Mouse (Mus musculus) limb, embryonic 15.5 days (tissue): ENCODE data around the gene Pi4k2a. TPM values are rescaled to one million over a fixed set of nuclear protein-coding genes. Genes with fewer than 3 reads are reported as not detected.
A peak's percentile ranks its signal among the peaks of the same experiment; 100 is the strongest.

Experiments used
- ATAC-seq: fragments of 200-750 bp; cut with Nextera tagmentation; 2 replicates; pipeline ENCODE4 v1.8.0; 2017; ENCODE audit warnings: low read depth, moderate TSS enrichment; ENCODE audit not compliant: insufficient number of reproducible peaks, low FRiP score, low TSS enrichment
- H3K27ac ChIP-seq: fragments of 300-500 bp; sonication (generic); 2 replicates; pipeline ENCODE4 v1.5.1; 2015; ENCODE audit warnings: moderate library complexity, mild to moderate bottlenecking, inconsistent platforms
- H3K27me3 ChIP-seq: fragments of 300-500 bp; sonication (generic); 2 replicates; pipeline ENCODE4 v1.6.1; 2015; ENCODE audit warnings: inconsistent platforms
- H3K36me3 ChIP-seq: fragments of 300-500 bp; sonication (generic); 2 replicates; pipeline ENCODE4 v1.6.1; 2015; ENCODE audit warnings: inconsistent platforms
- H3K4me1 ChIP-seq: fragments of 300-500 bp; sonication (generic); 2 replicates; pipeline ENCODE4 v1.6.1; 2015; ENCODE audit warnings: inconsistent platforms
- H3K4me2 ChIP-seq: fragments of 300-500 bp; sonication (generic); 2 replicates; pipeline ENCODE4 v1.6.1; 2015; ENCODE audit warnings: mild to moderate bottlenecking, inconsistent platforms
- H3K4me3 ChIP-seq: fragments of 300-500 bp; sonication (generic); 2 replicates; pipeline ENCODE4 v1.5.1; 2015; ENCODE audit warnings: mild to moderate bottlenecking, inconsistent platforms
- H3K9ac ChIP-seq: fragments of 300-500 bp; sonication (generic); 2 replicates; pipeline ENCODE4 v1.6.1; 2015; ENCODE audit warnings: inconsistent platforms
- H3K9me3 ChIP-seq: fragments of 300-500 bp; sonication (generic); 2 replicates; pipeline ENCODE4 v1.6.1; 2016; ENCODE audit warnings: inconsistent platforms
- WGBS: fragments of 180-500 bp; shearing (Covaris S2); methylation state at CpG from one replicate; pipeline ENCODE4 v1.1.7; 2015; 5-methylcytosine and 5-hydroxymethylcytosine counted together
- polyA plus RNA-seq: library from polyadenylated mRNA; unstranded; fragments of >200 nt; fragmentation: Nextera tagmentation; extraction: Ambion mirVana; gene quantifications from 2 replicates; pipeline ENCODE4 v1.2.1, GENCODE M21; 2015

Pi4k2a gene
- polyA plus RNA-seq, 1 experiment from 2014 or later: 23.7 TPM

GRCm38 (mm10) chr19:42085690-42086089 lies 4.6 kb upstream of the Pi4k2a start:
- ATAC-seq: no peak
- Histone ChIP-seq H3K27me3 (no peaks in the 10 kb centered on the region), H3K4me3 (peak overlapping the region; percentile 70), H3K4me1 (peaks cover 20% of the 10 kb centered on the region), H3K36me3 (no peaks in the 10 kb centered on the region), H3K4me2 (peak overlapping the region; percentile 86), H3K27ac (peak overlapping the region; percentile 44; the same call in 1 of the 2 replicates), H3K9ac (peak overlapping the region; percentile 58), H3K9me3 (no peaks in the 10 kb centered on the region)
- 9% methylated on average over 10 of the region's 10 CpGs for WGBS

- peak within 1 kb of the TSS; percentile 70 for H3K4me3 ChIP-seq
- H3K4me2 ChIP-seq: peak within 1 kb of the TSS; percentile 86
- WGBS: under 1% methylated on average over 21 of the region's 21 CpGs
- H3K27ac ChIP-seq: peak within 1 kb of the TSS; percentile 44; the same call in 1 of the 2 replicates
- H3K4me1 ChIP-seq: peaks cover 22% of the 10 kb centered on the region
- no peaks in the 10 kb centered on the region for H3K36me3 ChIP-seq
- H3K9me3 ChIP-seq: no peaks in the 10 kb centered on the region
- H3K9ac ChIP-seq: peak within 1 kb of the TSS; percentile 58
- no peaks in the 10 kb centered on the region for H3K27me3 ChIP-seq
- peak; percentile 65 for ATAC-seq
Observed at GRCm38 (mm10) chr19:42086166-42086565, 4.1 kb upstream of the Pi4k2a start, which contains the start of gene Morn4. Morn4 (minus strand) TSS chr19:42086357.

GRCm38 (mm10) chr19:42089103-42089747 lies 1.0 kb upstream of the Pi4k2a start:
- ATAC-seq: no peak
- peak overlapping the region; percentile 96 for H3K4me3 ChIP-seq
- no peaks in the 10 kb centered on the region for H3K9me3 ChIP-seq
- H3K27me3 ChIP-seq: no peaks in the 10 kb centered on the region
- 14% methylated on average over 14 of the region's 14 CpGs for WGBS
- H3K27ac ChIP-seq: peak overlapping the region; percentile 84
- peak overlapping the region; percentile 64 for H3K4me2 ChIP-seq
- H3K36me3 ChIP-seq: no peaks in the 10 kb centered on the region
- no peak overlapping the region for H3K9ac ChIP-seq
- H3K4me1 ChIP-seq: peaks cover 29% of the 10 kb centered on the region

GRCm38 (mm10) chr19:42090637-42091141 lies 419 bp downstream of the Pi4k2a start:
- Histone ChIP-seq H3K27me3 (no peaks in the 10 kb centered on the region), H3K4me3 (peak overlapping the region; percentile 96), H3K36me3 (peaks cover 5% of the 10 kb centered on the region; the same call in 1 of the 2 replicates), H3K27ac (peak overlapping the region; percentile 94), H3K9me3 (no peaks in the 10 kb centered on the region), H3K4me2 (peak overlapping the region; percentile 70), H3K4me1 (peaks cover 29% of the 10 kb centered on the region), H3K9ac (peak overlapping the region; percentile 87)
- WGBS: under 1% methylated on average over 52 of the region's 52 CpGs
- ATAC-seq: peak; percentile 52

GRCm38 (mm10) chr19:42099406-42099805 lies 9.1 kb downstream of the Pi4k2a start:
- H3K9ac ChIP-seq: no peak overlapping the region
- H3K4me1 ChIP-seq: 0 out of 2 replicates have a peak, but pooled peaks cover under 1% of the 10 kb centered on the region
- no peak overlapping the region for H3K4me2 ChIP-seq
- no peaks in the 10 kb centered on the region for H3K27me3 ChIP-seq
- H3K9me3 ChIP-seq: no peaks in the 10 kb centered on the region
- ATAC-seq: no peak
- peaks cover 41% of the 10 kb centered on the region for H3K36me3 ChIP-seq
- no peak overlapping the region for H3K27ac ChIP-seq
- H3K4me3 ChIP-seq: no peak overlapping the region
- WGBS: 79% methylated on average over 3 of the region's 3 CpGs

GRCm38 (mm10) chr19:42104681-42105080 lies 14.4 kb downstream of the Pi4k2a start:
- Histone ChIP-seq H3K36me3 (peaks cover 56% of the 10 kb centered on the region), H3K9ac (no peak overlapping the region), H3K27me3 (no peaks in the 10 kb centered on the region), H3K4me2 (no peak overlapping the region), H3K27ac (no peak overlapping the region), H3K4me3 (no peak overlapping the region), H3K9me3 (no peaks in the 10 kb centered on the region), H3K4me1 (no peaks in the 10 kb centered on the region)
- no peak for ATAC-seq
- WGBS: 95% methylated on average over 9 of the region's 9 CpGs

GRCm38 (mm10) chr19:42115783-42116335 lies 25.6 kb downstream of the Pi4k2a start:
- no peak overlapping the region for H3K4me3 ChIP-seq
- peaks cover 71% of the 10 kb centered on the region for H3K36me3 ChIP-seq
- no peaks in the 10 kb centered on the region for H3K9me3 ChIP-seq
- H3K9ac ChIP-seq: no peak overlapping the region
- no peaks in the 10 kb centered on the region for H3K27me3 ChIP-seq
- 86% methylated on average over 4 of the region's 4 CpGs for WGBS
- H3K4me2 ChIP-seq: no peak overlapping the region
- no peaks in the 10 kb centered on the region for H3K4me1 ChIP-seq
- no peak for ATAC-seq
- H3K27ac ChIP-seq: no peak overlapping the region

- 91% methylated on average over 9 of the region's 9 CpGs for WGBS
- H3K36me3 ChIP-seq: peaks cover 89% of the 10 kb centered on the region
- no peak for ATAC-seq
Observed at GRCm38 (mm10) chr19:42118142-42118541, 27.9 kb downstream of the Pi4k2a start.

GRCm38 (mm10) chr19:42118596-42118995 lies 28.3 kb downstream of the Pi4k2a start:
- H3K27ac ChIP-seq: no peak overlapping the region
- no peaks in the 10 kb centered on the region for H3K27me3 ChIP-seq
- H3K4me2 ChIP-seq: no peak overlapping the region
- H3K36me3 ChIP-seq: peaks cover 89% of the 10 kb centered on the region
- H3K4me1 ChIP-seq: no peaks in the 10 kb centered on the region
- 89% methylated on average over 5 of the region's 5 CpGs for WGBS
- H3K9me3 ChIP-seq: no peaks in the 10 kb centered on the region
- H3K9ac ChIP-seq: no peak overlapping the region
- ATAC-seq: no peak
- H3K4me3 ChIP-seq: no peak overlapping the region

More at GRCm38 (mm10) chr19:42118142-42118541, 27.9 kb downstream of the Pi4k2a start:
- H3K9ac ChIP-seq: no peak overlapping the region
- no peaks in the 10 kb centered on the region for H3K4me1 ChIP-seq
- H3K27me3 ChIP-seq: no peaks in the 10 kb centered on the region
- H3K9me3 ChIP-seq: no peaks in the 10 kb centered on the region
- H3K4me3 ChIP-seq: no peak overlapping the region
- H3K4me2 ChIP-seq: no peak overlapping the region
- H3K27ac ChIP-seq: no peak overlapping the region

GRCm38 (mm10) chr19:42120451-42120850 lies 30.2 kb downstream of the Pi4k2a start:
- no peaks in the 10 kb centered on the region for H3K4me1 ChIP-seq
- peaks cover 92% of the 10 kb centered on the region for H3K36me3 ChIP-seq
- H3K9me3 ChIP-seq: no peaks in the 10 kb centered on the region
- no peak overlapping the region for H3K27ac ChIP-seq
- H3K4me2 ChIP-seq: no peak overlapping the region
- H3K27me3 ChIP-seq: no peaks in the 10 kb centered on the region
- ATAC-seq: no peak
- no peak overlapping the region for H3K4me3 ChIP-seq
- 85% methylated on average over 8 of the region's 8 CpGs for whole genome bisulfite sequencing
- no peak overlapping the region for H3K9ac ChIP-seq

GRCm38 (mm10) chr19:42124684-42125083 lies 34.4 kb downstream of the Pi4k2a start:
- 83% methylated on average over 13 of the region's 13 CpGs for WGBS
- H3K9me3 ChIP-seq: no peaks in the 10 kb centered on the region
- no peak for ATAC-seq
- no peak overlapping the region for H3K4me3 ChIP-seq
- H3K9ac ChIP-seq: no peak overlapping the region
- H3K4me2 ChIP-seq: no peak overlapping the region
- H3K27me3 ChIP-seq: no peaks in the 10 kb centered on the region
- H3K4me1 ChIP-seq: peaks cover 20% of the 10 kb centered on the region
- H3K27ac ChIP-seq: no peak overlapping the region
- H3K36me3 ChIP-seq: peaks cover 54% of the 10 kb centered on the region

GRCm38 (mm10) chr19:42125501-42126218 lies 35.4 kb downstream of the Pi4k2a start:
- no peaks in the 10 kb centered on the region for H3K27me3 ChIP-seq
- no peak overlapping the region for H3K4me2 ChIP-seq
- H3K27ac ChIP-seq: no peak overlapping the region
- peaks cover 45% of the 10 kb centered on the region for H3K36me3 ChIP-seq
- no peak for ATAC-seq
- H3K4me3 ChIP-seq: no peak overlapping the region
- no peaks in the 10 kb centered on the region for H3K9me3 ChIP-seq
- WGBS: 87% methylated on average over 11 of the region's 11 CpGs
- no peak overlapping the region for H3K9ac ChIP-seq
- H3K4me1 ChIP-seq: peaks cover 30% of the 10 kb centered on the region
